Mouse (Mus musculus) lung, adult 2 months (tissue): ENCODE data around the gene Prkar2b. TPM values are rescaled to one million over a fixed set of nuclear protein-coding genes. Genes with fewer than 3 reads are reported as not detected.

Experiments used
- DNase-seq: peaks from one replicate; pipeline ENCODE4 v3.0.0; 2022
- H3K4me1 ChIP-seq: fragments of 200-500 bp; 2 replicates; pipeline ENCODE4 v1.6.1; 2011; ENCODE audit warnings: low read length; ENCODE audit not compliant: control insufficient read depth, insufficient read depth
- H3K4me3 ChIP-seq: fragments of 200-500 bp; replicated peaks from 2 replicates; pipeline ENCODE3; 2011; ENCODE audit warnings: low read depth, mild to moderate bottlenecking, control low read depth, low read length; ENCODE audit errors: extremely low read depth
- CTCF ChIP-seq: fragments of 200-500 bp; IDR thresholded peaks from 2 replicates; pipeline ENCODE4 v1.5.1; 2011; ENCODE audit warnings: mild to moderate bottlenecking, low read length, control low read depth; ENCODE audit not compliant: insufficient read depth
- POLR2A ChIP-seq: fragments of 200-500 bp; IDR thresholded peaks from 2 replicates; pipeline ENCODE4 v1.6.1; 2011; ENCODE audit warnings: low read depth, mild to moderate bottlenecking, control low read depth, low read length, borderline replicate concordance; ENCODE audit errors: extremely low read depth
- WGBS: fragments of 180-500 bp; shearing (Covaris S2); methylation state at CpG from one replicate; pipeline ENCODE4 v1.1.7; 2018; 5-methylcytosine and 5-hydroxymethylcytosine counted together
- polyA plus RNA-seq: library from polyadenylated mRNA; depleted of rRNA; stranded (reverse); fragments of >200 nt; gene quantifications from 2 replicates; pipeline ENCODE4 v1.2.3, GENCODE M21; 2012

Prkar2b gene
- polyA plus RNA-seq, 1 experiment = 10.9 TPM

DNA sequence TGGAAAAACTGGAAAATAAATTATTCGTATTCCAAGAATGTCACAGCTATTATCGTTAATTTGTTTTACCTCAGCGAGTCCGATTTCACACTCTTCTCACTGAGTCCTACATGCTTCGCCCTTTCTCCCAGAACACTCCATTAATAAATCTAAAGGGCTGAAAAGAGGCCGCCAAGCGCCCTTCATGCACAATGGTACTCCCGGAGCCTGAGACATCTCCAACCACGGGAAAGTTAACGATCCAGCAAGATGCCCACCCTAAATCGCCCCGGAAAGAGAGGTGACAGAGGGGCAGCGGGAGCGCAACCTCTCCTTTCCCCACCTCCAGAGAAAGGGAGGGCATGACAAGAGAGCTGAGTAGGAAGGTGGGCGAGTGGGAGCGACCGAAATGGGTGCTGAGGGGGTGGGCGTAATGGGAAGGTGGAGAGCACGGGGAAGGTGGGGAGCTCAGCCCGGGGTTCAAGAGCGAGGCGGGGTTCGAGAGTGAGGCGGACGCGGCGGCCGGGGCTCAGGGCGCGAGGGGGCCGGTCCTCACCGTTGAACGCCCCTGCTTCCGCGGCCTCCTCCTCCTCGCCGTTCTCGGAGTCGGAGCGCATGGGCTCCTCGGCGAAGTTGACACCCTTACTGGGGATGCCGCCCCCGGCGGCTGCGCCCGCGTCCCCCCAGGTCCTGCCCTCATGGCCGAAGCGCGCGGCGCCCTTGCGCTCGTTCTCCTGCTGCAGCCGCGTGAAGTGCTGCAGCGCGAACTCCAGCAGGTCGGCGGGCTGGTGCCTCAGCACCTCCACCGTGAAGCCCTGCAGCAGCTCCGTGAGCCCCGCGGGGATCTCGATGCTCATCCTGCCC lies 628 bp downstream of the Prkar2b start:
- 1% methylated on average over 51 of the region's 66 CpGs for WGBS
- DNase-seq = peak; percentile 23
- H3K4me3 ChIP-seq = peak overlapping the region; percentile 59
- H3K4me1 ChIP-seq = peaks cover 5% of the 10 kb centered on the region
- TF ChIP-seq CTCF = no peak
- TF ChIP-seq POLR2A = no peak

DNA sequence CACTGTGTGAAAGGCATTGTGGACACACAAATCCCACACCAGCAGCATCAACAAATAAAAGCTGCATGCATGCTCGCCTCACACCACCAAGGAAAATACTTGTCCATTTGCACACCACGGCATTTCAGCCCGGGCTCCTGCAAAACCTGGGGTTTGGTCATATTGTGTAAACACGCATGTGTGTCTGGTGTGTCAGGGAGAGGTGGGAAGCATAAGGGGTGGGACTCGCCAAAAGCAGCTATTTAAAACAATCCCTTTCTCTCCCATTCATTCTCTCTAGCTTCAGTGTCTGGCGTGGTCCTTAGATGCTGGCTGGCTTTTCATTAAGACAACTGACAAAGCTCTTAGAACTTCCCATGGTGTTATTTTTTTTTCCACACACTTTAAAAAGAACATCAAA lies 1.4 kb downstream of the Prkar2b start:
- DNase-seq = no peak
- TF ChIP-seq POLR2A = no peak
- no peak for TF ChIP-seq CTCF
- 54% methylated on average over 6 of the region's 6 CpGs for WGBS
- Histone ChIP-seq H3K4me3 (no peak overlapping the region), H3K4me1 (peaks cover 5% of the 10 kb centered on the region)

DNA sequence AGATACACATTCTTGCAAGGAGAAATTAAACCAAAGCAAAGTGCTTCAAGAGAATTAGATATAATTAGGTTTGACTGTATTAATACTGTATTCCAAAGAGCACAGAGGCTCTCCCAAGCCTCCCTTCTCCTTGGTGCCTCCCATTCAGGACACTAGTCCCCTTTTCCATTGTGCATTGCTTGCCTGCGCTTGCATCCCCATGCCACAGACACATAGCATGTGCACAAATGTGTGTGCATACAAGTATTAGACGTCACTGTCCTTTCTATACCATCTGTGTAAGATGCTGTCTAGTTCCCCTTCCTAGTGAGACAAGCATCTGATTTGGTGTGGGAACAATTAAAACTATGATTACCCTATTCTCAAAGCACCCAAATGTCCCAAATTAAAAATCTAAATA lies 2.0 kb downstream of the Prkar2b start:
- TF ChIP-seq POLR2A (no peak), CTCF (no peak)
- Histone ChIP-seq H3K4me3 (no peak overlapping the region), H3K4me1 (peaks cover 5% of the 10 kb centered on the region)
- no peak for DNase-seq
- whole genome bisulfite sequencing = 82% methylated on average over 2 of the region's 2 CpGs

DNA sequence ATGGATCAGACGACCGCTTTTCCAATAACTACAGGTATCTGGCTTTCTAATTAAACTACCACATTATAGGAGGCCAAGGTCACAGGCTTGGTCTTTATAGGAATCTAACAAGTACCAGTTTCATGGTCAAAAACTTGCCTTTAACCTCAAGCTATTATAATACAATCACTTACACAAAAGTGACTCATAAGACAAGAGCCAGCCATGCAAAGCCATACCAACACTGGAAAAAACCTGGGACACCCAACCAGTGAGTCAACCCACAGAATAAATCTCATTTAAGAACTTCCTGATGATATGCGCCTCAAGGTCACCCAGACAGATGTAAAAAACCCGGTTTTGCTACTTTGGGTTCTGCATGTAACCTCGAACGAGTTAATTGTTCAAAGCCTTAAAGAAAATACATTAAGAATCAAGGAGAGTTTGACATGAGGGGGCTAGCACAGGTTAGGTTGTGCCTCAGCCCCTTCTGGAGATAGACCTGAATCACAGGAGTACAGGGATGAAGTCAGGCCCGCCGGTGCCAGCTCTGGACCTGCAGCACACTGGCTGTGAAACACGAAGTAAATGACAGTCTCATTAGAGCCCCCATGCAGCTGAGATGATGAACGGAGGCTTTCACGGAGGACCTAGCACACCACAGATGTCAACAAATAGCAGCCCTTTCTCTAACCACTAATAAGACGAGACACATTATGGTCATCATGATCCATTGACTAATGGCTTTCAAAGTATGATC lies 3.5 kb downstream of the Prkar2b start:
- no peak for DNase-seq
- 83% methylated on average over 12 of the region's 12 CpGs for WGBS
- TF ChIP-seq CTCF = no peak
- TF ChIP-seq POLR2A = no peak
- Histone ChIP-seq H3K4me3 (no peak overlapping the region), H3K4me1 (peaks cover 5% of the 10 kb centered on the region)

DNA sequence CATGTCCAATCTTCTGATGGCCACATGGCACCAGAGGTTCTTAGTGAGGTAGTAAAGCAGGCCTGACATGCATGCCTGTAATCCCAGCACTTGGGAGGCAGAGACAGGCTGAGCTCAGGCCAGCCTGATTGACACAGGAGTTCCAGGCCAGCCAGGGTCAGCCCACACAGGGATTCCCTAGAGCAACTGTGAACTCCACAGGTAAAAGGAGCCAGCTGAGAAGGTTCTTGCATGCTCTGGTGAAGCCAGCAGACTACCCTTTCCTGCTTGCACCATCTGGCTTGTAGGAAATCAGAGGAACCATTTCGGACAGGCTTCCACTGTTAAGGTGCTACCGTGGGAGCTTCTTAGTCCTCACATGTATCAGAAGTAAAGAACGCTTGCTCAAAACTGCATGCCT lies 5.3 kb downstream of the Prkar2b start:
- 92% methylated on average over 3 of the region's 3 CpGs for WGBS
- Histone ChIP-seq H3K4me1 (peaks cover 3% of the 10 kb centered on the region), H3K4me3 (no peak overlapping the region)
- no peak for DNase-seq
- no peak for TF ChIP-seq CTCF
- no peak for TF ChIP-seq POLR2A

DNA sequence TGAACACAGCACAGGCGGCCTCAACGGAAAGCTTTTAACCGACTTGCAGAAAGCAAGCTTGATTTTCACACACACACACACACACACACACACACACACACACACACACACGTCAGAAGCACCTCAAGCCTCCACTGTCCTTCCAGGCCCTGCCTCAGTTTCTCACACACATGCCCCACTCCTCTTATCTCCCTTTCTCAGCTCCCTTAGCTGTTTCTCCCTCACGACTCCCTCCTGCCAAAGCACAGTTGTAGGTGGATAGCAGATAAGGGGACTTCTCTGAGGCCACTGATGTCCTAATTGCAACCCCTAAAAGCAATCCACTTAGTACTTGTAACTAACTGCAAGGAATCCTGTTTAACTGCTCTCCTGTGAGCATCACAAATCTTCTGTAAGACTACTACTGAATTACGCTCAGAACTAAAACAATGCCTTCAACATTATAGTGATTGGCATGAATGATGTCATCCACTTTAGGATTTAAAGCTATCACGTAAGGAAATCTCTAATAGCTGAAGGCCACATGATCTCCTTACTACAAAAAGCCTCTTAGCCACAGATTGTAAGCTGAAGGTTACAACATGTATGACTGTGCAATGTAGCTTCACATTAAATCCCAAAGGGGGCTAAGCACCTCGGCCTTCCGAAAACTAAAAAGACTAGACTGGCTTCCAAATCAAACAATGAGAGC lies 6.5 kb downstream of the Prkar2b start:
- TF ChIP-seq POLR2A = no peak
- TF ChIP-seq CTCF = no peak
- Histone ChIP-seq H3K4me1 (no peaks in the 10 kb centered on the region), H3K4me3 (no peak overlapping the region)
- 58% methylated on average over 9 of the region's 9 CpGs for WGBS
- DNase-seq = no peak

DNA sequence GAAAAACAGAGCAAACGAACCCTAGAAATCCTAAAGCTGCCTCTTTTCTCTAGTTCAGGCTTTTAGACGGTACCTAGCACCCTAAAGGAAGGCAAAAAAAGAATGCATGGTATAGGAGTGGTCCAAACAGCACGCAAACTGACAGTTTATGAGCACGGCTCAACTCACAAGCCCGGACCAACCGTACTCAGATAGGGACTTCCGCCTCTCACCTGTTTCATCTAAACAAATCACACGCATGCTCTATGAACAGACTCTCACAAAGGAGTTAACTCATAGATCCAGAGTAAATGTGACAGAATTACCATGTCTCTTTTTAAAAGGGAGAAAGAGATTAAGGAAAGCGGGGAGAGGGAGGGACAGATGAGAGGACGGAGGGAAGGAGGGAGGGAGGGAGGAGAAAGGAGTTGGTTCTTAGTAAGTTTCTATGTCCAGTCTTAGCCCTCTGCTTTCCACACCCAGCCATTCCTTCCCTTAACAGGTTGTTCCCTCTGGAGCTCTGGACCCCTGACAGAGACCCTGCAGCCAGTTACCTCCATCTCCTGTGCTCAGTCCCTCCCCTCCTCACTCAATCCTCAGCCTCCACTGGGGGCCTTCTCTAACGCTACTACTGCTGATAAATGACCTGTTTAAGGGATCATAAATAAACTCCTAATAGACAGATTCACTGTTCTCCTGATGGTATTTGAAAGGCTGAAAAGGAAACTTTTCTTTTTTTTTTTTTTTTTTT lies 7.3 kb downstream of the Prkar2b start:
- Histone ChIP-seq H3K4me3 (no peak overlapping the region), H3K4me1 (no peaks in the 10 kb centered on the region)
- no peak for DNase-seq
- 68% methylated on average over 11 of the region's 11 CpGs for WGBS
- TF ChIP-seq CTCF (no peak), POLR2A (no peak)

DNA sequence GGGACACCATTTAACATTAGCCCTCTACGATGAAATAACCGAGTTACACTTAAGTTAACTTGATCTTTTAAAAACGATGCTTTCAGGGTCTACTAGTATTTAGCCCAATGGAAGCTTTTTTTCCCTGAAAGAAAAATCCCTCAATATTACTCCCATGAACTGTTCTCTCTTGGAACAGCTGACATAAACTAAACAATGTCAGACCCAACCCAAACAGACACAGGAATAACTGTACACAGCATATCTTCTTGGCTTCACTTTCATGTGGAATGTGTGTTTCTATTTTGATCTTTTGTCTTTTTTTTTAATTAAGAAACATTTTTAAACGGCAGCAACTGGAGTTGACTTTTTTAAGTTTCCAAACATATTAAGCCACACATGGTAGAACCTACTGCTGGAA lies 8.2 kb downstream of the Prkar2b start:
- DNase-seq = no peak
- TF ChIP-seq POLR2A (no peak), CTCF (no peak)
- no peaks in the 10 kb centered on the region for H3K4me1 ChIP-seq
- 68% methylated on average over 4 of the region's 4 CpGs for WGBS
- no peak overlapping the region for H3K4me3 ChIP-seq

DNA sequence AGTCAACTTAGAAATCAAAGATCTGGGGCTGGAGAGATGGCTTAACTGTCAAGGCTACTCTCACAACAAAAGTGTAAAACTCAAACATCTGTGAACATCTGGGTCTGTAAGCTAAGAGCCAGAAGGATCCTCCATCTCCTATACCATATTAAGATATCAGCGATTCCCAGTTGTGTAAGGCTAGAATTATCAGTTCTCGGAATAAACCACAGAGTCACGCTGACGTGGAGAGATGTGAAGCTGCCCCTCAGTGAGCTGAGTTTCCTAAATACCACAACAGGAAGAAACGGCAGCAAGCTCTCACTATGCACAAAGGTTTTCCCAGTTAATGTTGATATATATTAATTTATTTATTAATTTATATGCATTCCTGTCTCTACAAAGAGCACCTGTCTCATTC lies 10.9 kb downstream of the Prkar2b start:
- 60% methylated on average over 5 of the region's 5 CpGs for WGBS
- no peak overlapping the region for H3K4me3 ChIP-seq
- DNase-seq = no peak
- H3K4me1 ChIP-seq = no peaks in the 10 kb centered on the region
- TF ChIP-seq POLR2A = no peak
- no peak for TF ChIP-seq CTCF
